23 mouse cellular contexts compared by ENCODE assay signal in the genomic region with DNA sequence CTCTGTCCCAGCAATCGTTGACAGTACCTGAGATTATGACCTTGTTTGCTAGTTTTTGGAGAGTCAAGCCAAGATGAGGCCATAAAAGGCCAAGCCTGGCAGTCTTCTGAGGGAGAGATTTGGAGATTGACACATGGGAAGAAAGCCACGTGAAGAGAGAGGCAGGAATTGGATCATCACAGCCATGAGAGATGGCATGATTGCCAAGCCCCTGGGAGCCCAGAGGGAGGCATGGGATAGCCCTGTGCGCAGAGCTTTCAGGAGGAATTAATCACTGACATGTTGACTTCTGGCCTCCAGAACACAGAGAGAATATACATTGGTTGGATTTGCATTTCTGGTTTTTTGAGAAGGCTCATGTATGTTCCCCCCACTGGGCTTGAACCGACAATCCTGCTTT. TPM values are rescaled to one million over a fixed set of nuclear protein-coding genes. Genes with fewer than 3 reads are reported as not detected.
"Had no signal": no experiment of that assay in that cellular context is flagged by ENCODE, and none has a peak within 500 bp of the region (broad histone marks: within the 10 kb centered on the region; RNA-seq: fewer than 3 reads in every experiment).

No protein-coding gene starts in this region.

- H3K4me3 ChIP-seq: heart, embryonic 10.5 days; heart, embryonic 12.5 days; hindbrain, embryonic 13.5 days; hindbrain, embryonic 15.5 days; layer of hippocampus, adult 2 months; left cerebral cortex, adult 2 months; limb, embryonic 10.5 days; limb, embryonic 12.5 days; liver, embryonic 13.5 days; liver, embryonic 15.5 days had no signal

- H3K27ac ChIP-seq: heart, embryonic 10.5 days; hindbrain, embryonic 13.5 days; hindbrain, embryonic 15.5 days; hindbrain, postnatal 0 days; layer of hippocampus, adult 2 months; left cerebral cortex, adult 2 months; limb, embryonic 10.5 days; limb, embryonic 12.5 days; liver, embryonic 13.5 days; liver, embryonic 15.5 days had no signal

- DNase-seq: gastrocnemius, postnatal 14 days; gastrocnemius, postnatal 36 days; heart, adult 18-20 months; heart, postnatal 10 days; heart, postnatal 36 days; kidney, adult 11 months; kidney, adult 2 months; kidney, adult 9 months; kidney, postnatal 10 days; kidney, postnatal 4 days; liver, embryonic 13.5 days had no signal

- H3K36me3 ChIP-seq: heart, embryonic 10.5 days; heart, embryonic 12.5 days; hindbrain, embryonic 13.5 days; hindbrain, embryonic 15.5 days; limb, embryonic 10.5 days; limb, embryonic 12.5 days; liver, embryonic 13.5 days; liver, embryonic 15.5 days had no signal

- H3K9ac ChIP-seq: heart, embryonic 12.5 days; hindbrain, embryonic 13.5 days; hindbrain, embryonic 15.5 days; limb, embryonic 12.5 days; liver, embryonic 13.5 days; liver, embryonic 15.5 days had no signal

- H3K27me3 ChIP-seq: hindbrain, embryonic 13.5 days; hindbrain, embryonic 15.5 days; limb, embryonic 12.5 days had no signal

- H3K4me1 ChIP-seq: hindbrain, embryonic 15.5 days; liver, embryonic 15.5 days had no signal

RNA-seq across cellular contexts. Expression of gene Lif, which starts 46.8 kb away (rescaled TPM):
- polyA plus RNA-seq: hindbrain, embryonic 11.5 days; liver, embryonic 11.5 days; liver, embryonic 13.5 days; liver, embryonic 15.5 days had no signal
